Mouse (Mus musculus) limb, embryonic 13.5 days (tissue): ENCODE results near the gene Rasal2. TPM values are rescaled to one million over a fixed set of nuclear protein-coding genes. Genes with fewer than 3 reads are reported as not detected.

Source experiments
- ATAC-seq: fragments of 200-750 bp; cut with Nextera tagmentation; 2 replicates; pipeline ENCODE4 v1.8.0; 2017; ENCODE audit warnings: low read depth, moderate number of reproducible peaks, moderate TSS enrichment; ENCODE audit not compliant: low FRiP score
- H3K27ac ChIP-seq: fragments of 300-500 bp; sonication (generic); 2 replicates; pipeline ENCODE4 v1.5.1; 2015; ENCODE audit warnings: inconsistent platforms, mild to moderate bottlenecking, moderate library complexity
- H3K27me3 ChIP-seq: fragments of 300-500 bp; sonication (generic); 2 replicates; pipeline ENCODE4 v1.6.1; 2015; ENCODE audit warnings: mild to moderate bottlenecking, inconsistent platforms
- H3K36me3 ChIP-seq: fragments of 300-500 bp; sonication (generic); 2 replicates; pipeline ENCODE4 v1.6.1; 2015; ENCODE audit warnings: inconsistent platforms, mild to moderate bottlenecking, moderate library complexity
- H3K4me1 ChIP-seq: fragments of 300-500 bp; sonication (generic); 2 replicates; pipeline ENCODE4 v1.6.1; 2015; ENCODE audit warnings: inconsistent platforms
- H3K4me2 ChIP-seq: fragments of 300-500 bp; sonication (generic); replicated peaks from 2 replicates; pipeline ENCODE4 v1.6.1; 2015; ENCODE audit warnings: inconsistent platforms, mild to moderate bottlenecking, moderate library complexity
- H3K4me3 ChIP-seq: fragments of 300-500 bp; sonication (generic); 2 replicates; pipeline ENCODE4 v1.5.1; 2015; ENCODE audit warnings: moderate library complexity, mild to moderate bottlenecking, inconsistent platforms
- H3K9ac ChIP-seq: fragments of 300-500 bp; sonication (generic); 2 replicates; pipeline ENCODE4 v1.6.1; 2015; ENCODE audit warnings: mild to moderate bottlenecking, inconsistent platforms
- H3K9me3 ChIP-seq: fragments of 300-500 bp; sonication (generic); 2 replicates; pipeline ENCODE4 v1.6.1; 2016; ENCODE audit warnings: inconsistent platforms
- WGBS: fragments of 180-500 bp; shearing (Covaris S2); methylation state at CpG from one replicate; pipeline ENCODE4 v1.1.7; 2015; 5-methylcytosine and 5-hydroxymethylcytosine counted together
- polyA plus RNA-seq: library from polyadenylated mRNA; unstranded; fragments of >200 nt; fragmentation: Nextera tagmentation; extraction: Ambion mirVana; gene quantifications from 2 replicates; pipeline ENCODE4 v1.2.1, GENCODE M21; 2015

The Rasal2 gene
- polyA plus RNA-seq, 1 experiment from 2014 or later, result 6.8 TPM

DNA sequence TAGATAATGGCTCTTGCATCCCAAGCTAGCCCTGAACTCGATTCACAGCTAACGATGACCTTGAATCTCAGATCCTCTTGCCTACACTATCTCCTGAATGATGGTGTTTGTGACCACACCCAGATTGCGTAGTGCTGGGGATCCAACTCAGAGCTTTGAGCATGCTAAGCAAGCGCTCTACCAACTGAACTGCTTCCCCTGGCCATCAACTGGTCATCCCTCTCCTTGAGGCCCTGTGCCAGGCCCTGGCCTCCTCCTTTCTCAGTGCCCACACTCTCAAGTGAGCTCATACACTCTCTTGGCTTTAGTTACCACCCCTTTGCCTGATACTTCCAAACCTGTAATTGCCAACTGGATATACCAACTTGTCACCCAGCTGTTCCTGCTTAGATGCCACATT lies 22.0 kb upstream of the Rasal2 start:
- Histone ChIP-seq H3K36me3 (no peaks in the 10 kb centered on the region), H3K27me3 (no peaks in the 10 kb centered on the region), H3K27ac (no peak overlapping the region), H3K9ac (no peak overlapping the region), H3K4me2 (no peak overlapping the region), H3K4me1 (no peaks in the 10 kb centered on the region), H3K4me3 (no peak overlapping the region), H3K9me3 (no peaks in the 10 kb centered on the region)
- ATAC-seq, result no peak
- 89% methylated on average over 4 of the region's 4 CpGs for WGBS

DNA sequence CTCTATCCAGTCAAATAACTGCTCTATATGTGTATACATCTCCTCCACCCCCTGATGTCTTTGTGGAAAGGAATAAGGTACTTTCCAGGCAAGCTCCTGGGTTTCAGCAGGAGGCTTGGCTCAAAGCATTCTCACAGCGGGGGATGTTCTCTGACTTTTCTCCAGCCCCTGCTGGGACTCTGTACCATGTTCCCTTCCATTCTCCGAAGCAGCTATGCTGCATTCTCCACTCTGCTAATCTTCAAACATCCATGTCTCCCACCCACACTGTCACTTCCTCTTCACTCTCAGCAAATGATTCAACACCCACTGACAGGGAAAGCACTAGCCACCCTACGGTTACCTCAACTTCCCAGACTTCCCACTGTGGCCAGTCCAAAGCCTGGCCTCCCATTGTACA lies 20.9 kb upstream of the Rasal2 start:
- WGBS, result 52% methylated on average over 3 of the region's 3 CpGs
- ATAC-seq, result no peak
- Histone ChIP-seq H3K36me3 (no peaks in the 10 kb centered on the region), H3K9ac (no peak overlapping the region), H3K9me3 (no peaks in the 10 kb centered on the region), H3K27ac (no peak overlapping the region), H3K27me3 (no peaks in the 10 kb centered on the region), H3K4me3 (no peak overlapping the region), H3K4me2 (no peak overlapping the region), H3K4me1 (no peaks in the 10 kb centered on the region)

DNA sequence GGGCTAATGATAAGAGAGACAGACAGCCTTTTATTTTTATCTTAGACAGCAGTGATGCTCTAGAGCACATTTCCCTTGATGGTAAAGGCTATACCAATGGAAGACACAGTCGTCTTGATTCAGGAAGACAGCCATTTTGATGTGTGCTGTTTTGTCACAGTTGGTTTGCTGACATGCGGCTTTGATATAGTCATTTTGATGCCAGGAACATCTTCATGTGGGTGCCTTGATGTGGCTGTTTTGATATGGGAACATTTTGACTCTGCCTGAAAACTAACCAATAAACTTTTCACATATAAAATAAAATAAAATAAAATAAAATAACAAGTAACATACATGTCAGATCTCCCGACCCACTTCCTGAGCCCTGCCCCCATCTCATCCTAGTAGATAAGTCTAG lies 16.0 kb upstream of the Rasal2 start:
- no peak overlapping the region for H3K4me3 ChIP-seq
- H3K4me1 ChIP-seq, result no peaks in the 10 kb centered on the region
- no peaks in the 10 kb centered on the region for H3K36me3 ChIP-seq
- H3K9ac ChIP-seq, result no peak overlapping the region
- no peak overlapping the region for H3K27ac ChIP-seq
- WGBS, result 89% methylated on average over 3 of the region's 3 CpGs
- H3K4me2 ChIP-seq, result no peak overlapping the region
- H3K27me3 ChIP-seq, result no peaks in the 10 kb centered on the region
- ATAC-seq, result no peak
- no peaks in the 10 kb centered on the region for H3K9me3 ChIP-seq

DNA sequence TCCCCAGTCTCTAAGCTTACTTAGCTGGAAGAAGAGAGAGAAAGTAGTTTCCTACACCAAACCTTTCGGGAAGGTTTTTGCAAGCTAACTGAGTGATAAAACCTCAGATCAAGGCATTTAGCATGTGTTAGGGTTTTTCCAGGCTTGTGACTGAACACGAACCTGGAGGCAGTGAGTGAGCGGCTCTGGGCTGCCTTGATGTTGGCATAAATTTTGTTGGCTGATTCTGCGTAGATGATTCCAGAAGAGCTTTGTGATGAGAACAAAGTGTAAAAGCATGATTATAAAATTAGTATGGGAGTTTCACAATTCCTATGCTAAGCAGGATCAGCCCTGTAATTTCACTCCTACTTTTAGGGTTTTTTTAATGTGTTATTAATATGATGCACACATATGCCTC lies 15.2 kb upstream of the Rasal2 start:
- WGBS, result 86% methylated on average over 4 of the region's 4 CpGs
- Histone ChIP-seq H3K9ac (no peak overlapping the region), H3K27me3 (no peaks in the 10 kb centered on the region), H3K9me3 (no peaks in the 10 kb centered on the region), H3K4me1 (no peaks in the 10 kb centered on the region), H3K27ac (no peak overlapping the region), H3K4me2 (no peak overlapping the region), H3K36me3 (no peaks in the 10 kb centered on the region), H3K4me3 (no peak overlapping the region)
- ATAC-seq, result no peak

DNA sequence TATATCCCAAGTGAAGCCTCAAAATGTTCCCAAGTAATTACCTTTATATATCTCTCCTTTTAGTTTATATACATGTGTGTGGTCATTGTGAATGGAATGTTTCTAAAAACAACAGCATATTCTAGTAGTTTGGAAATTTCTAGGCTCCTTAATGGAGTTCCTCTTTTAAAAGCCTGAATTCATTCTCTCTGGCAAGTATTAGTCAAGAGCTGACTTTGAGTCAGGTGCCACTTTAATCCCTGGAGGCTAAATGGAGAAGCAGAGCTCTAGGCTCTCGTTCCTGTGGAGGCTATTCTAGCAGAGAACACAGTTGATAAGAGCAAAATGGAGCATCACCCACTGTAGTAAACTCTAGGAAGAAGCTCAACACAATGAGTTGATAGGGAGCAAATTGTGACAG lies 14.5 kb upstream of the Rasal2 start:
- Histone ChIP-seq H3K36me3 (no peaks in the 10 kb centered on the region), H3K4me3 (no peak overlapping the region), H3K9ac (no peak overlapping the region), H3K9me3 (no peaks in the 10 kb centered on the region), H3K27me3 (no peaks in the 10 kb centered on the region), H3K4me2 (no peak overlapping the region), H3K27ac (no peak overlapping the region), H3K4me1 (no peaks in the 10 kb centered on the region)
- no peak for ATAC-seq
- 52% methylated on average over 1 of the region's 1 CpGs for WGBS

DNA sequence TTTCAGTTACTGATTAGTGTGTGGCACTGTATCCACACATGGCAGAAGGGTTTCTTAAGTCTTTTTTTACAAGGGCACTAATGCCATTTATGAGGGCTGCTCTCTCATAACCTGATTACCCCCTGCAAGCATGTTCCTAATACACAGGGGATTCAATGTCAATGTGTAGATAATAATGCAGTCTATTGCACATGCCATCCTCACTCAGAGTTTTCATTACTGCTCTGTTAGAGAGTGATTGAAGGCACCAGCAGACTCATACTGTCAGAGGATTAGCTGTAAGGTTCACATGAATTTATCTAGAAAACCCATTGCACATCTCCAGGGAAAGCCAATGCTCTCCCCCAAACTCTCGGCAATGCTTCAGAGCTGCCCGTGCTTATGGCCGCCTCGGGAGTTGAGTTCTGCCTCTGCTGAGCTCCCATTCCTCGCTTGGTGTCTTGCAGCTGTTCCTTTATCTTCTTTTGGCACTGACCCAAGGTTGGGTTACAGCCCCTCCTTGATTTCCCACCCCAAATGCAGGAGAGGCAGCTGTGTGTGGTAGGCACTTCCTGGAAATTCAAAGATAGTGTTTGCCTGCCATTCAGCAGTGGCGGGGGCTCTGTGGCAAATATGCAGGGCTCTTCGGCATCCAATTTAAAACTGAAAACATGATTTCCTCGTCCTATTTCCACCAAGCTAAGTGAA lies 13.5 kb upstream of the Rasal2 start:
- 52% methylated on average over 8 of the region's 8 CpGs for WGBS
- Histone ChIP-seq H3K36me3 (no peaks in the 10 kb centered on the region), H3K9me3 (no peaks in the 10 kb centered on the region), H3K9ac (no peak overlapping the region), H3K4me1 (no peaks in the 10 kb centered on the region), H3K27me3 (no peaks in the 10 kb centered on the region), H3K4me2 (no peak overlapping the region), H3K27ac (no peak overlapping the region), H3K4me3 (no peak overlapping the region)
- ATAC-seq, result peak; percentile 75

DNA sequence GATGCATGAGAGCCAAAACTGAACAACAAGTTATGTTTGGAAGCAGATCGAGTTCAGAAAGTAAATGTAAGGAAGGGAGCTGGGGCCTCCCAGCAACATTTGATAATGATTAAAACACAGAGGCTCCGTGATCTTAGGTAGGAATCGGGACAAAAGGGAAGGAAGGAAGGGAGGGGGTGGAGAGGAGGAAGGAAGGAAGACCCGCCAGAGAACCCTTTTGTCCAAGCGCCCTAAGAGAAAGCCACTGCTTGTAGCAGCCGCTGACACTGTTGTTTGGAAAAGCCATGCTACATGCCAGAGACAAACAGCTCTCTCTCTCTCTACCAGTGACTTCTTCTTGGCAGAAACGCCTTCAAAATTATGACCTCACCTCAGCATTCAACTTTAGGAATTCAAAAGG lies 5.5 kb upstream of the Rasal2 start:
- Histone ChIP-seq H3K4me3 (no peak overlapping the region), H3K36me3 (peaks cover 3% of the 10 kb centered on the region; the same call in 1 of the 2 replicates), H3K4me2 (no peak overlapping the region), H3K27ac (no peak overlapping the region), H3K27me3 (no peaks in the 10 kb centered on the region), H3K9ac (no peak overlapping the region), H3K9me3 (no peaks in the 10 kb centered on the region), H3K4me1 (no peaks in the 10 kb centered on the region)
- 49% methylated on average over 7 of the region's 7 CpGs for WGBS
- no peak for ATAC-seq

DNA sequence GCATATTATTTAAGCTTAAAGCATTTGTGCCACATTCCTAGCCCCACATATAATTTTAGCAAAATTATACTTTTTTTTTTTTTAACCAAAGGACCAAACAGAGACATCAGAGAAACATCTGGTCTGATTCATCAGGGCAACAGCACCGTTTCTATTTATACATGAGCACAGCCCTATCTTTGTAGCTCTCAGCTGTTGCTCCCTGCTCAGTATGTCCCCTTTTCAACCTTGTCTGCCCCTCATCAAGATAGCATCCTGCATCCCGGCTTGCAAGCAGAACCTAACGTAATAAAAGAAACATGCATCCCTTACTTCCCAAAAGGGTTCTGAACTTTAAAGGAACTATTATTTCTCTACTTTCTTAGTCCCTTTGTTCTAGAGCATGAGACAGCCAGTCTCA lies 5.0 kb upstream of the Rasal2 start:
- H3K36me3 ChIP-seq, result peaks cover 3% of the 10 kb centered on the region; the same call in 1 of the 2 replicates
- H3K27me3 ChIP-seq, result no peaks in the 10 kb centered on the region
- H3K4me2 ChIP-seq, result no peak overlapping the region
- H3K9ac ChIP-seq, result no peak overlapping the region
- no peak overlapping the region for H3K4me3 ChIP-seq
- H3K4me1 ChIP-seq, result no peaks in the 10 kb centered on the region
- no peak overlapping the region for H3K27ac ChIP-seq
- WGBS, result 48% methylated on average over 3 of the region's 3 CpGs
- no peak for ATAC-seq
- no peaks in the 10 kb centered on the region for H3K9me3 ChIP-seq

DNA sequence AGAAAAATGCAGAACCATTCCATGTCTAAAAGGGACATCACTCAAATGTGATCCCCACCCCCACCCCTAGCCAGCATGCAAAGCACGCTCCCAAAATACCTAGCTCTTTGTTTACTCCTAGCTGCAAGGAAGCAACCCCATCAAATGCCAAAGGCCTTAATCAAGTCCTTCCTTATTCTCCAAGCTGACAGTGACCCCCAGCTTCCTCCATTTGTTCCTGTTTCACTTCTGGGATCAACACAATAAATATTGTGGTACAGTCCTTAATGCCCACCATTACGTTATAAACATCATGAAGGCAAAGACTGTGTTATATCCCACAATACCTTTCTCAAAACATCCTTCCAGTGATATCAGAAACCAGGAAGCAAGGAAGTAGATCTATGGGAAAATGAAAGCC lies 4.2 kb upstream of the Rasal2 start:
- Histone ChIP-seq H3K4me1 (no peaks in the 10 kb centered on the region), H3K4me3 (no peak overlapping the region), H3K9me3 (no peaks in the 10 kb centered on the region), H3K9ac (no peak overlapping the region), H3K27ac (no peak overlapping the region), H3K36me3 (peaks cover 3% of the 10 kb centered on the region; the same call in 1 of the 2 replicates), H3K4me2 (no peak overlapping the region), H3K27me3 (no peaks in the 10 kb centered on the region)
- no peak for ATAC-seq
- 78% methylated on average over 2 of the region's 2 CpGs for WGBS

DNA sequence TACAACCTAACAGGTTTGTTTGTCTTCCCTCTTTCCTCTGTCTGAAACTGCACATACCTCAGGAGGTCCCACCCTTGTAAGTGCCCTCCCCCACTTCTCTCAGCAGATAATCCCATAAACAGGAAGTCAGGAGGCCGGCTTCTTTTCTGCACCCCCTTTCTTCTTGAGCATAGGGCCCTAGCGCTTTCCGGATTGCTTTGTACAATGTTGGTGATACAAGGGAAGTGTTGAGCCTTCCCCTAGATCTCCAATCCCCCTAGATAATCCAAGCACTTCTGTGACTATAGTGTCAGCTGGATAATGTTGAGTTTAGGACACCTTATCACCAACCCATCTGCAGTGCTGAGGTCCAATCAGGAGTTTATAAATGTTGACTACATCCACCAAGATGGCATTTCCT lies 3.4 kb upstream of the Rasal2 start:
- Histone ChIP-seq H3K9ac (no peak overlapping the region), H3K4me1 (peaks cover 7% of the 10 kb centered on the region), H3K36me3 (peaks cover 3% of the 10 kb centered on the region; the same call in 1 of the 2 replicates), H3K4me3 (no peak overlapping the region), H3K27me3 (no peaks in the 10 kb centered on the region), H3K27ac (no peak overlapping the region), H3K9me3 (no peaks in the 10 kb centered on the region), H3K4me2 (no peak overlapping the region)
- 79% methylated on average over 3 of the region's 3 CpGs for WGBS
- no peak for ATAC-seq

DNA sequence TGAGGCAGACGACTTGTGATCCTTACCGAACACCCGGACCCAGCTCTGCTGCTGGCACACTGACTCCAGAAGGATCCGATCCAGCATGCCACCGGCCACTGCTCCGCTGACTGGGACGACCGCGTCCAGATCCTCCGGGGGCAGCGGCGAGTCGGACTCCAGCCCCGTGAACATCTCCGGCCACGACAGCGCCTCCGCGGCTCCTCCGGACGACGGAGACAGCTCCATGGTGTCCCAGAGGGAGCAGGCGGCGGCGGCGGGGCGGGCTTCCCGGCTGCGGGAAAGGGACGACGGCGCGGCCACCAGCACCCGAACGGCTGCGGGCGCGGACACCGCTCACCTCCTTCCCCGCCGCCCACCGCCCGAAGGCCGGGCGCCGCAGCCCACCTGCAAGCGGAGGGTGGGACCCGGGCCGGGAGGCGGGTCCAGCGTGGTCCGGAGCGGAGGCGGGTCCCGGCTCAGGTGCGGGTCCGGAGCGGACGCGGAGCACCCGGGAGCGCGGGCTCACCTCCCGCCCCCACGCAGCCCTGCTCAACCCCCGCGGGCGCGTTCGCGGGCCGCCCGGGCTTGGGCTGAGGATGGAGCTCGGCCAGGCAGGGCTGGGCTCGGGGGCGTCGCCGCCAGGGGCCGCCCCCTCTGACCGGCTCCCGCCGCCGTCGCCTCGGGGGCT lies 549 bp downstream of the Rasal2 start:
- WGBS, result under 1% methylated on average over 81 of the region's 85 CpGs
- Histone ChIP-seq H3K4me1 (peaks cover 10% of the 10 kb centered on the region), H3K4me3 (peak overlapping the region; percentile 80), H3K9me3 (no peaks in the 10 kb centered on the region), H3K36me3 (no peaks in the 10 kb centered on the region), H3K9ac (peak overlapping the region; percentile 82), H3K4me2 (peak overlapping the region; percentile 83), H3K27ac (peak overlapping the region; percentile 87), H3K27me3 (no peaks in the 10 kb centered on the region)
- peak; percentile 84 for ATAC-seq

DNA sequence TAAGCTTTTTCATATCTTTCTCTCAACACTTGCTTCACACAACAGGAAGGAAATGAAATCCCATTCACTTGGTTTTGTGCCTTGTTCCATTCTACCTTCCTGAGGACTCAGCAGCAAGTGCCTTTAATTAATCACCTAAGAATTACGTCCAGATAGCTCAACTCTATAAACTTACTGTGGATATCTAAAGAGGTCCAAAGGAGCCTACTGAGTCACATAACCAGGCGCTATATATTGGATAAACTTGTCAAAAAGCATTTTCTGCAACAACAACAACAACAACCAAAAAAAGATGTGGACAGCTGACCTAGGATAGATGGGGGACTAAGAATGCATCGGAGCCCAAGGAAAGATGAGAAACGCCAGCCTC lies 1.1 kb downstream of the Rasal2 start:
- Histone ChIP-seq H3K9me3 (no peaks in the 10 kb centered on the region), H3K36me3 (no peaks in the 10 kb centered on the region), H3K27me3 (no peaks in the 10 kb centered on the region), H3K9ac (peak overlapping the region; percentile 82), H3K4me3 (peak overlapping the region; percentile 80), H3K4me1 (peaks cover 10% of the 10 kb centered on the region), H3K27ac (no peak overlapping the region; the same call in 1 of the 2 replicates), H3K4me2 (peak overlapping the region; percentile 83)
- ATAC-seq, result no peak
- 0% methylated on average over 4 of the region's 4 CpGs for WGBS

DNA sequence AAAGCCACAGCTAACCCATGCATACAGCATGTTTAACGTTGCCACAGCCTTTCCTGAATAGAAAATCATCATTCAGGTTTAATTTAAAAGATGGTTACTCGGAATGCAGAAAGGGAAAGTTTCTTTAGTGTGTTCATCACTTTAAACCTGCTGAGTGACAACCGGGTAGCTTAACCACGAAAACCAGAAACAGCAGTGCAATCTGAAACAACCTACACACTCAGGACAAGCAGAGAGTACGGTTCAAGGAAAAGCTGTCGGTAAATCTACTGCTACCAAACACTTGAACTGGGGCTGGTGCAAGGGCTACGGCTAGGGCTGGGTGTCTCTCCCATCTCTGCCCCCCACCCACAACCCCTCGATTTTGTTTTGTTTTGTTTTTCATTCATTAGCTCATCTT lies 1.5 kb downstream of the Rasal2 start:
- H3K27me3 ChIP-seq, result no peaks in the 10 kb centered on the region
- H3K9ac ChIP-seq, result peak overlapping the region; percentile 82
- H3K9me3 ChIP-seq, result no peaks in the 10 kb centered on the region
- peaks cover 10% of the 10 kb centered on the region for H3K4me1 ChIP-seq
- ATAC-seq, result no peak
- peak overlapping the region; percentile 80 for H3K4me3 ChIP-seq
- WGBS, result 17% methylated on average over 8 of the region's 8 CpGs
- peak overlapping the region; percentile 83 for H3K4me2 ChIP-seq
- H3K36me3 ChIP-seq, result no peaks in the 10 kb centered on the region
- no peak overlapping the region for H3K27ac ChIP-seq
